Mouse (Mus musculus) cerebellum, adult 11-12 months (tissue): ENCODE results near the gene Pou6f2.

Experiments used
- DNase-seq: peaks from one replicate; pipeline ENCODE4 v3.0.0; 2022

Pou6f2 gene

DNA sequence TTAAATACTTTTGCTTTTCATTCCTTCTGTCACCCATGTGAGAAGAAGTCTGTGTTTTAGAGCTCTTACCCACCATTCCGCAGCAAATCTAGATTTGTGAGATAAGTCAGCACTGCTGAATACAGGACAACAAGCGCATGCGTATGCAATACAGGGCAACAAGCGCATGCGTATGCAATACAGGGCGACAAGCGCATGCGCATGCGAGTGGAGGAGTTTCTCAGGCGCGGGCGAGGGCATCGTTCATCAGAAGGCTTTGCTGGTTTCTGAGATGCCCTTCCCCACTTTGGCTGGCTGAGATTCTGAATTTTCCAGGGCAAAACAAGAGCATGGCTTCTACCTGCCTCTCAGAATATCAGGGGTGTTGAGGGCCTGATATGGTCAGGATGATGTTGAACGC is 186.2 kb downstream of the Pou6f2 start:
- no peak for DNase-seq

- DNase-seq: no peak
Measured at GRCm38 (mm10) chr13:18204476-18205250, 192.8 kb downstream of the Pou6f2 start.

GRCm38 (mm10) chr13:18174003-18174402 is 223.5 kb downstream of the Pou6f2 start:
- DNase-seq: no peak

DNA sequence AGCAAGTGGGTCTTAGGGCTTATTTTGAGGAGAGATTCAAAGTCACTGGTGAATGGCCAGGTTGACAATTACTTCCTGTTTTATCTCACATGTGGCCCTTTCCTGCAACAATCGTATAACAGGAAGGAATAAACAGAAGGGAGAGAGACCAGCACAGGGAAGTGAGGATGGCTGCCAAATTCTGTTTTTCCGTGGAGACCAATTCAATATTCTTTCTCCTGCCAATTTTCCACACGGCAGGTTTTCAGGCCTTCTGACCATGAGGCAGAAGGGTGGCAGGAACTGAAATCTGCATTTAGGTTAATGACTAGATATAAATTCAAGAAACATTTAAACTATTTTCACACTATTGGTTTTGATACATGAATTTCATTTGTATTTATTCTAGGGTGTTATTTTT is 224.5 kb downstream of the Pou6f2 start:
- DNase-seq: no peak

DNA sequence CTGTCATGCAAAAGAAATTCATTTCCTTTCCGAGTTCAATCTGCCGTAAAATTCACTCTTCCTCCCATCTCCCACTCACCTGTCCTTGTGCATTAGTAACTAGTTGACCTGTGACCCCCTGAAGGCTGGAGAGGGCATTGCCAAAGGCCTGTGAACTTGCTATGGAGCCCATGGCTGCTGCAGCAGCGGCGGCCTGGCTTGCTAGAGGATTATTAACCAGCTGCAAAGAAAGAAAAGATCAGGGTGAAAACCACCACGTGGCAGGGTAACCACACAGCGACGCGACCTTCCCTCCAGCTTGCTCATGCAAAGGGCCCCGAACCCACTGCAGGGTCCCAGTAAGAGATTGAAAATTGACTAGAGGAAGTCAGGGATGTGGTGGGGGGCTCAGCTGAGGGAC is 225.2 kb downstream of the Pou6f2 start:
- no peak for DNase-seq

- DNase-seq: no peak
Measured at GRCm38 (mm10) chr13:18164182-18164581, 233.3 kb downstream of the Pou6f2 start.

DNA sequence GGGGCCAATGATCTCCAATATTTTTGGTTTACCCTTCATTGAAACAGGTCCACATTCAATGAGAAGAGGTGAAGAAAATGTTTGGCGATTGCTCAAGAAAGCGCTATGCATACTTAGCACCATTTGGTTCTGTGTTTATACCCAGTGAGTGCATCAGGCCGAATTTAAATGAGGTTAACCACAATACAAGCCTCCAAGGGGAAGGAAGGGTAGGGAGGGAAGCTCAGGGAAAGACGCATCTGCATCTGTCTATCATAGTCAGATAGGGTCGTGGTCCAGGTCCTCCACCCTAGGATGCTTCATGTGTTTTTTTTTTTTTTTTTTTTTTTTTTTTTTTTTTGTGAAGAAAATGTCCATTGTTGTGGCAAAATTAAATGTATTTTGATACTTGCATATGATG is 236.9 kb downstream of the Pou6f2 start:
- no peak for DNase-seq

GRCm38 (mm10) chr13:18153949-18154582 is 243.4 kb downstream of the Pou6f2 start:
- no peak for DNase-seq

GRCm38 (mm10) chr13:18133646-18134045 is 263.8 kb downstream of the Pou6f2 start:
- no peak for DNase-seq

DNA sequence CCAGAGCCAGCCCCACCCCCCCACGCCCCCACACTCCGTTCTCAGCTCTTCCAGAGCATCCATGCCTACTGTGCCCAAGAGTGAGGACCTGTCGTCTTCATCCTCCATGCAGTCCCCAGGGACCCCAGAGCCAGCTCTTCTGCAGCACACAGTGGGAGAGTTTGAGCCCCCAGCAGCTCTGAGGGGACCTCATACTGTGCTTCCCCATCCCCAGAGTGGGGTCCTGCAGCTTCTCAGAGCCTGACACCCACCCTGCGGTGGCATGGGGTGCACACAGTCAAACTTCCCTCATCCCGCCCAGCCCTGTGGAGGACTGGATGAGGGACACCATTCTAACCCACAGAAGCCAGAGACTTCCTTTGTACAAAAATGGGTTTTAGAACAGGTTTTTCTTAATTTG is 264.3 kb downstream of the Pou6f2 start:
- no peak for DNase-seq

DNA sequence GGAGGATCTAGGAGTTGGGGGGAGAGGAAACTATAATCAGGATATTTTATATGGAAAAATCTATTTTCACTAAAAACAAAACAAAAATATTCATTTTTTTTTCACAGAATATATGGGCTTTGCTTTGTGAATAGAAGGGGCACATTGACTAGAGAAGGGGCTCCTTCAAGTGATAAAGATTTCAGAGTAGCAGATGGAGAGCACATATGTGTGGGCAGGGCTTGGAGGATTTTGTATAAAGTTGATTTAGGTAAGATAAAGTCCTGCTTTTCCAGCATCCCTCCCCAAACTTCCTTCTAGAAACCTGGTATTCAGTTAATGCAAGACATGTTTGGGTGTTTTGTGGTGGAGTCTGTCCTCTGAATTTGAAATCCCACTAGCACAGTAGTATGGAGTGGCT is 266.2 kb downstream of the Pou6f2 start:
- no peak for DNase-seq

DNA sequence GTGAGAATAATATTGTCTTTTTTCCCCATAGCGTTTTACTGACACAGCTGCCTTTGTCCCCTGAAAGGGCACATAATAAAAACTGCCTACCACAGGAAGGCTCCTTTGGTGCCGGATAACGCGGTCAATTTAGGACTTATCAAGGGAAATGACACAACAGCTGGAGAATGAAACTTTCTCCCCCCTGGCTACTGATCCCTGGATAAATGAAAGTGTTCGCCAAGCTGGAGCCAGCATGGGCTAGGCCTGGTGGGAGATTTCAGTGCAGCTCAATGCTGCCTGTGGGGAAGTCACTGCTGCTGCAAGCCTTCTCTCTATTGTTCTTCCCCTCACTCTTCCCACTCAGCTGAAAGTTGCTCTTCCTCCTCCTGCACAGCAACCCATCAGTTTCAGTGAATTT is 267.8 kb downstream of the Pou6f2 start:
- DNase-seq: no peak

DNA sequence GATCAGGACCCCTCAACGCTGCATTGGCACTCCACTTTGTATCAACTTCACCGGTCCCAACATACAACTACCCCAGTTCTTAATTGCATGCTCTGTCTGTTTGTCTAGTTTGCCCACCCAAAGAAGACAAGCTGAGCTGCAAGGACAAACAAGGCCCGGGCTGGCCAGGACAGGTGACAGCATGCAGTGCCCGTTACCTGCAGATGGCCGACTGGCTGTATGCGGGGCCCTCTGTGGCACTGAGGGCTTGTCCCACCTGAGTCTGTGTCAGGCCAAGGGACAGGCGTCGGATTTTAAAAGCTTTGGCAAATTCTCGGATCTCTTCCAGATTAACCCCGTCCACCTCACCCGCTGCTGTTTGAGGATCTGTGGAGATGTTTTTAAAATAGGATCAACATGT is 268.7 kb downstream of the Pou6f2 start:
- no peak for DNase-seq

DNA sequence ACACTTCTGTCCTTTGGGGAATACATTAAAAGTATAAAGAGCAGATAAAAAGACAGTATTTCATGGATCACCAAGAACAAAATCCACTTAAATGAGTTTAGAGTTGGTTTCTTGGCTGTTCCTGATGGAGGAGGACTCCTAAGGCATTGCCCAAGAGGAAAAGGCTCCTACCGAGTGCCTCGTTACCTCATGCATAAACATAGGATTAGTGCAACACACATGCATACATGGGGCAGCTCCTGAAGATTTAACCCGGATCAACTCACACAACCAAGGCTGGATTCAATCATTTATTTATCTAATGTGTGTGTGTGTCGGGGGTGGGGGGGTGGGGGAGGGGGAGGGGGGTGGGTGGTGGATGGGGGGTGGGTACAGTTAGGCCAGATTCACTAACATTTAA is 269.4 kb downstream of the Pou6f2 start:
- DNase-seq: no peak

GRCm38 (mm10) chr13:18126111-18126510 is 271.4 kb downstream of the Pou6f2 start:
- DNase-seq: no peak

- no peak for DNase-seq
Measured at GRCm38 (mm10) chr13:18125226-18126000, 272.1 kb downstream of the Pou6f2 start.

DNA sequence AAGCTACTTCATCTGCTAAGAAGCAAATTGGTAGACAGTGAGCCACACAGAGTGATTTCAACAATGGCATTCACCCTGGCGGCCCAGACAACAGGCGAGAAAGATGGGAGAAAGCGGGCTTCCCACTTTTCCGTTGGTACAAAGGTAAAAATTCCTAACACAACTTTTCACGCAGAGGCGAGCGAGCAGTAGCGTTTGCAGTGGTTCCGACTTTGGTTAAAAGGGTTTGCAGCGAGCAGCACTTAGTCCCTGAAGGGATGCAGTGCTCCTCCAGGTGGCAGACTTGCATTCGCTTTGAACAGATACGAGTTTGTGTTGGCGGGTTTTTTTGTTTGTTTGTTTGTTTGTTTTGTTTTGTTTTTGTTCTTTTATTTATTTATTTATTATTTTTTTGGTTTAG is 273.1 kb downstream of the Pou6f2 start:
- no peak for DNase-seq

DNA sequence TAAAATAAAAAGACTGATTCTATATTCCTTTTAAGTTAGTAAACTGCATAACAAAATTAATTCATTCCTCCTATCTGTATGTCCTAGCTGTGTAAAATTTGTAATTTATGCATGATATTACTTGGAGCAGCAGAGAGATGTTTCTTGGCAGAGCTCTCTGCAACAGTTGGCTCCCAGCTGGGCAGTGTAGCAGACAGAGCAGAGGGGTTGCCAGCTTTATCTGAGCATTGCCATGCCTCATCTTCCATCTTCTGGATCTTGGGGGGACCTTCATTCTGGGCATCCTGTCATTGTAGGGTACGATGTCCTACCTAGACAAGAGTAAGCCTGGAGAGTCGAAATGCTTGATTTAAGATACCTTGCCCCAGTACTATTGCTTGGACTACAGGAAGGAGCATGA is 277.1 kb downstream of the Pou6f2 start:
- no peak for DNase-seq

GRCm38 (mm10) chr13:18081443-18082119 is 315.9 kb downstream of the Pou6f2 start:
- DNase-seq: no peak
